Mouse (Mus musculus): ENCODE measurements around the gene Krt5. TPM values are rescaled to one million over a fixed set of nuclear protein-coding genes. Genes with fewer than 3 reads are reported as not detected.

The Krt5 gene
- polyA plus RNA-seq, 1 experiment from 2014 or later = 50.0 TPM

DNA sequence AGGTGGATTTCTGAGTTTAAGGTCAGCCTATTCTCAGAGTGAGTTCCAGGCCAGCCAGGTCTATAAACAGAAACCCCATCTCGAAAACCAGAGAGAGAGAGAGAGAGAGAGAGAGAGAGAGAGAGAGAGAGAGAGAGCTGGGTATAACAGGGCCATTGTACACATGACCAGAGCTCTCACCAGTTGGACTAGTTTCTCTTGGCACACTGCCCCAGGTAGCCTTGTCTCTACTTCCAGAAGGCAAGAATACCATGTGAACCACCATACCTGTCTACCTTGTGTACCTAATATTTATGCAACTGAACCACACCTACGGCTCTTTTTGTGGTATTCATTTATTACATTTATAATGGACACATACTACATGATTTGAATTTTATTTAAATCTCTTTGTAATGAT lies 24.5 kb downstream of the Krt5 start:
- H3K27me3 ChIP-seq (ENCODE audit: control insufficient read depth, insufficient read depth, low read length) = no peaks in the 10 kb centered on the region
- no peaks in the 10 kb centered on the region for H3K36me3 ChIP-seq (ENCODE audit: control insufficient read depth, insufficient read depth, low read length)
- H3K27ac ChIP-seq (ENCODE audit: low read length) = no peak overlapping the region
- 71% methylated on average over 2 of the region's 2 CpGs for WGBS
- H3K4me1 ChIP-seq (ENCODE audit: control insufficient read depth, insufficient read depth, low read length) = no peaks in the 10 kb centered on the region
- H3K4me2 ChIP-seq (replicated peaks; ENCODE audit: low read depth, low read length) = no peak overlapping the region
- ATAC-seq (ENCODE audit: insufficient number of reproducible peaks, insufficient read depth, low FRiP score, low read depth) = no peak
- no peak overlapping the region for H3K4me3 ChIP-seq (ENCODE audit: low read depth, low read length)
- H3K9ac ChIP-seq (replicated peaks; ENCODE audit: low read depth, low read length) = no peak overlapping the region
- no peaks in the 10 kb centered on the region for H3K9me3 ChIP-seq (ENCODE audit: control insufficient read depth, low read depth, low read length)

DNA sequence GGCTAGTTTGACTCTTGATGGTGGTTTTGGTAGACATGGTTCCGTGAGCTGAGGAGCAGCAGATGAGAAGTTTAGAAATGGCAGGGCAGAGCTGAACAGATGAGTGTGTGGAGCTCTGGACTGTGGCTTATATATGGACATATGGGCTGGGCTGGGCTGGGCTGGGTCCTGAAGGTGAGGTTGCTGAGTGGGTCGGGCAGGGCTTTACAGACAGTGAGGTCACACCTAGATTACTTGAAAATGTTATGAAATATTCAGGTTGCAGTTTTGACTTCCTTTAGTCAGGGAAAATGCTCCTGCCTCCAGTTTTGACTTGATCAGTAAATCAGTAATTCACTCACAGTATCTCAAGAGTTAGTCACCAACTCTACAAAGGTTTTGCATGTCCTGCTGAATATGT lies 32.5 kb downstream of the Krt5 start, which contains the start of gene Krt6b:
Krt6b (minus strand) TSS at position 101 of the 400 bp plus-strand sequence.
- Histone ChIP-seq H3K4me3 (ENCODE audit: low read depth, low read length) (no peak within 1 kb of the TSS), H3K36me3 (ENCODE audit: control insufficient read depth, insufficient read depth, low read length) (no peaks in the 10 kb centered on the region), H3K27ac (ENCODE audit: low read length) (no peak within 1 kb of the TSS), H3K4me2 (replicated peaks; ENCODE audit: low read depth, low read length) (no peak within 1 kb of the TSS), H3K27me3 (ENCODE audit: control insufficient read depth, insufficient read depth, low read length) (no peaks in the 10 kb centered on the region), H3K9ac (replicated peaks; ENCODE audit: low read depth, low read length) (no peak within 1 kb of the TSS), H3K4me1 (ENCODE audit: control insufficient read depth, insufficient read depth, low read length) (no peaks in the 10 kb centered on the region), H3K9me3 (ENCODE audit: control insufficient read depth, low read depth, low read length) (no peaks in the 10 kb centered on the region)
- no peak for ATAC-seq (ENCODE audit: insufficient number of reproducible peaks, insufficient read depth, low FRiP score, low read depth)
- 85% methylated on average over 2 of the region's 2 CpGs for WGBS

DNA sequence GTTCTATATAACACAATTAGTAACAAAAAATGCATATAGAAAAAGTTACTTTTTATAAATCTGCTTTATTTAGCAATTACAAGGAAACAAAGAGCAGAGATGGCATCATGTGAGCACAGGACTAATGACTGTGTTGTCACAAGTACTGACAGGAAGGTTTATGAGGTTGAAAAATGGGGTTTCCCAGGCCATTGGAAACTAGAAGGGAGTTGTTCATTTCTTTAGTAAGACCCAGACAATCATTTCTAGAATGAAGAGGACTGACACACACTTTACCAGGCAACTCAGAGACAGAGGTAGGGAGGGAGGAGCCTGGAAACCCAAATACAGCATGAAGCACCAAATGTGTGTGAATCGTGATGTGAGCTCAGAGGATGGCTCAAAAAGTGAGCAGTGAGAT lies 36.7 kb downstream of the Krt5 start:
- Histone ChIP-seq H3K9ac (replicated peaks; ENCODE audit: low read depth, low read length) (no peak overlapping the region), H3K9me3 (ENCODE audit: control insufficient read depth, low read depth, low read length) (no peaks in the 10 kb centered on the region), H3K27me3 (ENCODE audit: control insufficient read depth, insufficient read depth, low read length) (no peaks in the 10 kb centered on the region), H3K4me1 (ENCODE audit: control insufficient read depth, insufficient read depth, low read length) (no peaks in the 10 kb centered on the region), H3K4me3 (ENCODE audit: low read depth, low read length) (no peak overlapping the region), H3K27ac (ENCODE audit: low read length) (no peak overlapping the region), H3K36me3 (ENCODE audit: control insufficient read depth, insufficient read depth, low read length) (no peaks in the 10 kb centered on the region), H3K4me2 (replicated peaks; ENCODE audit: low read depth, low read length) (no peak overlapping the region)
- no peak for ATAC-seq (ENCODE audit: insufficient number of reproducible peaks, insufficient read depth, low FRiP score, low read depth)
- WGBS = 67% methylated on average over 1 of the region's 1 CpGs

Small RNA genes within 50 kb of the gene (microRNA-seq; reads per million reads assigned to microRNA genes)
- gene Gm44323 (not detected), gene Gm44342 (not detected), gene Gm44383 (not detected)

Other genes starting within 250 kb of the Krt5 start
- not detected in 2 replicates for gene Krt81, start 249.1 kb downstream of the Krt5 start, polyA plus RNA-seq (2014; fragmentation: Nextera tagmentation; extraction: Ambion mirVana)
- gene Krt86, start 239.4 kb downstream of the Krt5 start, polyA plus RNA-seq (2014; fragmentation: Nextera tagmentation; extraction: Ambion mirVana) = not detected in 2 replicates
- not detected in 2 replicates for gene Krt83, start 221.4 kb downstream of the Krt5 start, polyA plus RNA-seq (2014; fragmentation: Nextera tagmentation; extraction: Ambion mirVana)
- not detected in 2 replicates for gene Gm49425, start 195.6 kb downstream of the Krt5 start, polyA plus RNA-seq (2014; fragmentation: Nextera tagmentation; extraction: Ambion mirVana)
- gene Krt84, start 180.1 kb downstream of the Krt5 start, polyA plus RNA-seq (2014; fragmentation: Nextera tagmentation; extraction: Ambion mirVana) = not detected in 2 replicates
- gene Krt82, start 162.2 kb downstream of the Krt5 start, polyA plus RNA-seq (2014; fragmentation: Nextera tagmentation; extraction: Ambion mirVana) = not detected in 2 replicates
- gene Krt90, start 149.9 kb downstream of the Krt5 start, polyA plus RNA-seq (2014; fragmentation: Nextera tagmentation; extraction: Ambion mirVana) = 0.22 TPM in 1 of 2 replicates, not detected in the other
- 0.45 and 0.52 TPM in 2 replicates for gene Krt75, start 139.0 kb downstream of the Krt5 start, polyA plus RNA-seq (2014; fragmentation: Nextera tagmentation; extraction: Ambion mirVana)
- not detected in 2 replicates for gene Gm5414, start 84.7 kb downstream of the Krt5 start, polyA plus RNA-seq (2014; fragmentation: Nextera tagmentation; extraction: Ambion mirVana)
- gene Gm5478, start 65.5 kb downstream of the Krt5 start, polyA plus RNA-seq (2014; fragmentation: Nextera tagmentation; extraction: Ambion mirVana) = not detected in 2 replicates
- not detected in 2 replicates for gene Krt6b, start 32.6 kb downstream of the Krt5 start, polyA plus RNA-seq (2014; fragmentation: Nextera tagmentation; extraction: Ambion mirVana)
- 16.8 and 25.8 TPM in 2 replicates for gene Krt6a, start 18.6 kb downstream of the Krt5 start, polyA plus RNA-seq (2014; fragmentation: Nextera tagmentation; extraction: Ambion mirVana)
- not detected in 2 replicates for gene Krt71, start 30.2 kb upstream of the Krt5 start, polyA plus RNA-seq (2014; fragmentation: Nextera tagmentation; extraction: Ambion mirVana)
- not detected in 2 replicates for gene Krt72, start 73.6 kb upstream of the Krt5 start, polyA plus RNA-seq (2014; fragmentation: Nextera tagmentation; extraction: Ambion mirVana)
- not detected in 2 replicates for gene Krt73, start 89.4 kb upstream of the Krt5 start, polyA plus RNA-seq (2014; fragmentation: Nextera tagmentation; extraction: Ambion mirVana)
- not detected in 2 replicates for gene Krt2, start 105.3 kb upstream of the Krt5 start, polyA plus RNA-seq (2014; fragmentation: Nextera tagmentation; extraction: Ambion mirVana)
- gene Krt1, start 137.9 kb upstream of the Krt5 start, polyA plus RNA-seq (2014; fragmentation: Nextera tagmentation; extraction: Ambion mirVana) = 1.4 and 1.9 TPM in 2 replicates
- 0.13 and 0.14 TPM in 2 replicates for gene Krt77, start 156.8 kb upstream of the Krt5 start, polyA plus RNA-seq (2014; fragmentation: Nextera tagmentation; extraction: Ambion mirVana)
- gene Krt76, start 180.0 kb upstream of the Krt5 start, polyA plus RNA-seq (2014; fragmentation: Nextera tagmentation; extraction: Ambion mirVana) = not detected in 2 replicates
- gene Krt4, start 211.8 kb upstream of the Krt5 start, polyA plus RNA-seq (2014; fragmentation: Nextera tagmentation; extraction: Ambion mirVana) = 60.1 and 100 TPM in 2 replicates
- gene Krt79, start 227.4 kb upstream of the Krt5 start, polyA plus RNA-seq (2014; fragmentation: Nextera tagmentation; extraction: Ambion mirVana) = 0.38 and 0.78 TPM in 2 replicates
- gene Krt78, start 241.4 kb upstream of the Krt5 start, polyA plus RNA-seq (2014; fragmentation: Nextera tagmentation; extraction: Ambion mirVana) = 0.36 and 0.66 TPM in 2 replicates